Mouse (Mus musculus) activated CD4-positive, CD25-positive, alpha-beta regulatory T cell (primary cell): ENCODE measurements around the gene Vmn1r12. TPM values are rescaled to one million over a fixed set of nuclear protein-coding genes. Genes with fewer than 3 reads are reported as not detected.

Experiments used
- polyA plus RNA-seq, 2 experiments: library from polyadenylated mRNA; unstranded; fragments of 100-300 nt; shearing (Covaris generic); gene quantifications; one replicate each; pipeline ENCODE4 v1.2.1; 2017

The Vmn1r12 gene
- polyA plus RNA-seq = under 1 TPM; 0.06 to 0.12 TPM

GRCm38 (mm10) chr6:57156619-57157018 is at the start of gene Vmn1r12:
Gene Vmn1r12 (plus strand): TSS chr6:57156919.

GRCm38 (mm10) chr6:57109154-57109553 is 47.6 kb upstream of the Vmn1r12 start, which contains the start of gene Vmn1r10:
Gene Vmn1r10 (plus strand): TSS chr6:57109454.

GRCm38 (mm10) chr6:57133155-57133554 is 23.6 kb upstream of the Vmn1r12 start, which contains the start of gene Vmn1r11:
Gene Vmn1r11 (plus strand): TSS chr6:57133455.

GRCm38 (mm10) chr6:57202990-57203389 is 46.3 kb downstream of the Vmn1r12 start, which contains the start of gene Vmn1r13:
Gene Vmn1r13 (plus strand): TSS chr6:57203290.

Other genes starting within 250 kb of the Vmn1r12 start
- 10 to 100 TPM; 70.2 to 91.5 TPM for gene Nt5c3, start 233.0 kb upstream of the Vmn1r12 start, polyA plus RNA-seq
- under 1 TPM in 1 of 2 experiments, not detected in 1; 0.25 TPM for gene Vmn1r4, start 232.9 kb upstream of the Vmn1r12 start, polyA plus RNA-seq
- under 1 TPM in 1 of 2 experiments, not detected in 1; 0.38 TPM for gene Vmn1r5, start 186.6 kb upstream of the Vmn1r12 start, polyA plus RNA-seq
- under 1 TPM in 1 of 2 experiments, not detected in 1; 0.11 TPM for gene Vmn1r6, start 159.7 kb upstream of the Vmn1r12 start, polyA plus RNA-seq
- gene Vmn1r7, start 131.6 kb upstream of the Vmn1r12 start, polyA plus RNA-seq = not detected
- under 1 TPM in 1 of 2 experiments, not detected in 1; 0.15 TPM for gene Vmn1r8, start 124.6 kb upstream of the Vmn1r12 start, polyA plus RNA-seq
- gene Vmn1r9, start 90.1 kb upstream of the Vmn1r12 start, polyA plus RNA-seq = not detected
- not detected for gene Vmn1r10, start 47.5 kb upstream of the Vmn1r12 start, polyA plus RNA-seq
- not detected for gene Vmn1r11, start 23.5 kb upstream of the Vmn1r12 start, polyA plus RNA-seq
- under 1 TPM; 0.27 to 0.60 TPM for gene Vmn1r13, start 46.4 kb downstream of the Vmn1r12 start, polyA plus RNA-seq
- not detected for gene Vmn1r14, start 74.8 kb downstream of the Vmn1r12 start, polyA plus RNA-seq
- not detected for gene Vmn1r15, start 101.0 kb downstream of the Vmn1r12 start, polyA plus RNA-seq
- gene Vmn1r16, start 172.6 kb downstream of the Vmn1r12 start, polyA plus RNA-seq = not detected
- not detected for gene Vmn1r17, start 206.8 kb downstream of the Vmn1r12 start, polyA plus RNA-seq
- under 1 TPM in 1 of 2 experiments, not detected in 1; 0.22 TPM for gene Vmn1r18, start 238.9 kb downstream of the Vmn1r12 start, polyA plus RNA-seq
- gene Vmn1r19, start 246.9 kb downstream of the Vmn1r12 start, polyA plus RNA-seq = not detected